Mouse (Mus musculus) MEL (cell line): ENCODE data around the gene AI837181. TPM values are rescaled to one million over a fixed set of nuclear protein-coding genes. Genes with fewer than 3 reads are reported as not detected.

Experiments used
- DNase-seq: peaks from one replicate; pipeline ENCODE4 v3.0.0; 2011; ENCODE audit warnings: low read depth, low spot score
- H3K27ac ChIP-seq: 2 replicates; pipeline ENCODE4 v1.5.1; 2012; ENCODE audit warnings: low read depth, mild to moderate bottlenecking, control low read depth, low read length, moderate library complexity; ENCODE audit not compliant: control insufficient read depth
- H3K27me3 ChIP-seq, 2 experiments: fragments of 150-350 bp in 1 of 2; sonication (generic) in 1 of 2; 2 replicates each; pipeline ENCODE4 v1.6.1; 2012; ENCODE audit warnings: low read length in 2 of 2, mild to moderate bottlenecking in 2 of 2, improper control_type of control experiment in 1 of 2, moderate library complexity in 1 of 2; ENCODE audit not compliant: insufficient read depth in 2 of 2, control insufficient read depth in 1 of 2
- H3K36me3 ChIP-seq, 2 experiments: 2 replicates each; pipeline ENCODE4 v1.6.1; 2012 to 2014; ENCODE audit warnings: low read length in 2 of 2, improper control_type of control experiment in 1 of 2, inconsistent platforms in 1 of 2, mild to moderate bottlenecking in 1 of 2; ENCODE audit not compliant: insufficient read depth in 2 of 2, control insufficient read depth in 1 of 2
- H3K4me1 ChIP-seq, 2 experiments: fragments of 150-350 bp in 1 of 2; sonication (generic) in 1 of 2; 2 replicates each; pipeline ENCODE4 v1.6.1; 2012; ENCODE audit warnings: low read length in 2 of 2, improper control_type of control experiment in 1 of 2, mild to moderate bottlenecking in 1 of 2; ENCODE audit not compliant: insufficient read depth in 2 of 2, control insufficient read depth in 1 of 2
- H3K4me3 ChIP-seq, 2 experiments: fragments of 150-350 bp in 1 of 2; sonication (generic) in 1 of 2; 2 replicates each; pipeline ENCODE4 v1.5.1; 2012; ENCODE audit warnings: low read depth in 2 of 2, low read length in 2 of 2, mild to moderate bottlenecking in 2 of 2, moderate library complexity in 2 of 2, control low read depth in 1 of 2, improper control_type of control experiment in 1 of 2; ENCODE audit not compliant: control insufficient read depth in 1 of 2, insufficient read depth in 1 of 2
- H3K79me2 ChIP-seq: 2 replicates; pipeline ENCODE4 v1.6.1; 2012; ENCODE audit warnings: mild to moderate bottlenecking, low read length, moderate library complexity; ENCODE audit not compliant: control insufficient read depth, poor library complexity, insufficient read depth
- H3K9ac ChIP-seq: 2 replicates; pipeline ENCODE4 v1.6.1; 2012; ENCODE audit warnings: low read depth, mild to moderate bottlenecking, control low read depth, low read length, moderate library complexity; ENCODE audit not compliant: control insufficient read depth, poor library complexity, severe bottlenecking
- H3K9me3 ChIP-seq: fragments of 150-350 bp; sonication (generic); replicated peaks from 2 replicates; pipeline ENCODE4 v1.6.1; 2012; ENCODE audit warnings: mild to moderate bottlenecking, low read length, improper control_type of control experiment, moderate library complexity; ENCODE audit not compliant: insufficient read depth
- CHD1 ChIP-seq: IDR thresholded peaks from 2 replicates; pipeline ENCODE4 v1.6.1; 2012; ENCODE audit warnings: low read depth, mild to moderate bottlenecking, inconsistent platforms, low read length, improper control_type of control experiment
- ELF1 ChIP-seq: IDR thresholded peaks from 2 replicates; pipeline ENCODE4 v1.6.1; 2014; ENCODE audit warnings: low read depth, mild to moderate bottlenecking, inconsistent platforms, low read length, improper control_type of control experiment, moderate library complexity
- EP300 ChIP-seq, 2 experiments: IDR thresholded peaks; 2 replicates each; pipeline ENCODE4 v1.6.1; 2011; ENCODE audit warnings: improper control_type of control experiment in 2 of 2, low read length in 2 of 2, low read depth in 1 of 2, mild to moderate bottlenecking in 1 of 2
- ETS1 ChIP-seq: IDR thresholded peaks from 2 replicates; pipeline ENCODE4 v1.6.1; 2012; ENCODE audit warnings: low read depth, mild to moderate bottlenecking, inconsistent platforms, low read length, improper control_type of control experiment, moderate library complexity
- HCFC1 ChIP-seq: IDR thresholded peaks from 2 replicates; pipeline ENCODE4 v1.6.1; 2012; ENCODE audit warnings: low read depth, mild to moderate bottlenecking, inconsistent platforms, low read length, improper control_type of control experiment, moderate library complexity
- MAZ ChIP-seq: IDR thresholded peaks from 2 replicates; pipeline ENCODE4 v1.6.1; 2012; ENCODE audit warnings: low read depth, mild to moderate bottlenecking, inconsistent platforms, low read length, improper control_type of control experiment
- MXI1 ChIP-seq: IDR thresholded peaks from 2 replicates; pipeline ENCODE4 v1.6.1; 2011; ENCODE audit warnings: mild to moderate bottlenecking, low read depth, low read length, improper control_type of control experiment
- NELFE ChIP-seq: IDR thresholded peaks from 2 replicates; pipeline ENCODE4 v1.6.1; 2011; ENCODE audit warnings: low read depth, low read length, improper control_type of control experiment
- NRF1 ChIP-seq: IDR thresholded peaks from 2 replicates; pipeline ENCODE4 v1.6.1; 2014; ENCODE audit warnings: low read depth, mild to moderate bottlenecking, inconsistent platforms, low read length, improper control_type of control experiment, moderate library complexity; ENCODE audit not compliant: poor library complexity, insufficient read depth, severe bottlenecking
- POLR2A ChIP-seq, 2 experiments: IDR thresholded peaks; 2 replicates each; pipeline ENCODE4 v1.6.1; 2011 to 2012; ENCODE audit warnings: low read length in 2 of 2, mild to moderate bottlenecking in 2 of 2, control low read depth in 1 of 2, improper control_type of control experiment in 1 of 2, low read depth in 1 of 2, moderate library complexity in 1 of 2; ENCODE audit not compliant: control insufficient read depth in 1 of 2, insufficient read depth in 1 of 2, poor library complexity in 1 of 2
- POLR2AphosphoS5 ChIP-seq: IDR thresholded peaks from 2 replicates; pipeline ENCODE4 v1.6.1; 2012; ENCODE audit warnings: low read depth, borderline replicate concordance, mild to moderate bottlenecking, inconsistent platforms, low read length, moderate library complexity, mixed read lengths
- RAD21 ChIP-seq: IDR thresholded peaks from 2 replicates; pipeline ENCODE4 v1.6.1; 2011; ENCODE audit warnings: mild to moderate bottlenecking, low read depth, low read length, improper control_type of control experiment
- SIN3A ChIP-seq: IDR thresholded peaks from 2 replicates; pipeline ENCODE4 v1.6.1; 2012; ENCODE audit warnings: low read length, improper control_type of control experiment, inconsistent platforms
- SMC3 ChIP-seq: IDR thresholded peaks from 2 replicates; pipeline ENCODE4 v1.6.1; 2011; ENCODE audit warnings: low read depth, low read length, improper control_type of control experiment
- polyA plus RNA-seq, 2 experiments: library from polyadenylated mRNA; stranded (reverse) in 1 of 2; unstranded in 1 of 2; fragments of >175 nt in 1 of 2; fragments of >200 nt in 1 of 2; gene quantifications; 2 replicates each; pipeline versions ENCODE4 v1.2.1 to v1.2.4; 2012; ENCODE audit warnings: low replicate concordance in 2 of 2, low read depth in 1 of 2; ENCODE audit not compliant: insufficient read length in 2 of 2, insufficient read depth in 1 of 2, missing spikeins in 1 of 2
- total RNA-seq: library from RNA; depleted of rRNA; stranded (reverse); fragments of 300-350 nt; gene quantifications from 2 replicates; pipeline ENCODE4 v1.2.3, GENCODE M21; 2012

Gene AI837181
- total and polyA plus RNA-seq, 3 experiments: 8.9 to 41.3 TPM; not detected in 1

- Histone ChIP-seq H3K4me1 (peaks cover 0 to 25% of the 10 kb centered on the region in 2 experiments; a peak in 3 of 4 replicates), H3K9me3 (no peaks in the 10 kb centered on the region), H3K27ac (no peak overlapping the region), H3K9ac (no peak overlapping the region), H3K27me3 (peaks cover 0 to 3% of the 10 kb centered on the region in 2 experiments; a peak in 1 of 4 replicates), H3K79me2 (peaks cover 6% of the 10 kb centered on the region; the same call in 1 of the 2 replicates), H3K4me3 (no peak overlapping the region), H3K36me3 (peaks cover 0 to 4% of the 10 kb centered on the region in 2 experiments; a peak in 2 of 4 replicates)
- no peak for DNase-seq
- TF ChIP-seq NRF1: no peak
- no peak for TF ChIP-seq RAD21
- TF ChIP-seq POLR2A (IDR thresholded peaks at IDR 0.05; ENCODE audit: control insufficient read depth in 1 of 2, insufficient read depth in 1 of 2, low read depth in 1 of 2, low read length in 2 of 2, poor library complexity in 1 of 2): no peak
These were observed 20.8 kb downstream of the AI837181 start for GRCm38 (mm10) chr19:5445747-5446146.

GRCm38 (mm10) chr19:5447515-5448353, 22.8 kb downstream of the AI837181 start, which contains the start of gene Fosl1:
Gene Fosl1, plus strand, starts transcription at chr19:5447547.
- H3K9ac ChIP-seq: peak within 1 kb of the TSS; percentile 64
- peaks cover 0 to 4% of the 10 kb centered on the region in 2 experiments; a peak in 2 of 4 replicates for H3K36me3 ChIP-seq
- TF ChIP-seq MAZ (no peak; the same call in 1 of the 2 replicates), MXI1 (peak; percentile 51), EP300 (IDR thresholded peaks at IDR 0.05; ENCODE audit: low read depth in 1 of 2, low read length in 2 of 2) (no peak), POLR2A (IDR thresholded peaks at IDR 0.05; ENCODE audit: control insufficient read depth in 1 of 2, insufficient read depth in 1 of 2, low read depth in 1 of 2, low read length in 2 of 2, poor library complexity in 1 of 2) (peak in 1 of 2 experiments; percentile 18; a peak in 1 of 4 replicates), HCFC1 (0 out of 2 replicates have a peak, but pooled peaks have one; percentile 42), CHD1 (peak; percentile 82; the same call in 1 of the 2 replicates), ETS1 (peak; percentile 36; the same call in 1 of the 2 replicates), NELFE (peak; percentile 48; the same call in 1 of the 2 replicates), POLR2AphosphoS5 (no peak), ELF1 (no peak), SMC3 (0 out of 2 replicates have a peak, but pooled peaks have one; percentile 2), SIN3A (peak; percentile 50; the same call in 1 of the 2 replicates)
- peak within 1 kb of the TSS; percentile 20; the same call in 1 of the 2 replicates for H3K27ac ChIP-seq
- peaks cover 6% of the 10 kb centered on the region; the same call in 1 of the 2 replicates for H3K79me2 ChIP-seq
- H3K4me3 ChIP-seq: peak within 1 kb of the TSS; percentile 80 to 81
- peaks cover 0 to 25% of the 10 kb centered on the region in 2 experiments; a peak in 3 of 4 replicates for H3K4me1 ChIP-seq
- H3K27me3 ChIP-seq: no peaks in the 10 kb centered on the region
- H3K9me3 ChIP-seq: no peaks in the 10 kb centered on the region
- DNase-seq: peak; percentile 82
